Mouse (Mus musculus) heart, postnatal 0 days (tissue): ENCODE results near the gene Cpm. TPM values are rescaled to one million over a fixed set of nuclear protein-coding genes. Genes with fewer than 3 reads are reported as not detected.

Experiments used
- ATAC-seq: fragments of 200-750 bp; cut with Nextera tagmentation; 2 replicates; pipeline ENCODE4 v1.8.0; 2017; ENCODE audit warnings: low read depth, moderate number of reproducible peaks, moderate library complexity; ENCODE audit not compliant: insufficient read depth
- DNase-seq: peaks from one replicate; pipeline ENCODE4 v3.0.0-alpha.2; 2016; ENCODE audit warnings: low spot score
- H3K27ac ChIP-seq: fragments of 300-500 bp; sonication (generic); 2 replicates; pipeline ENCODE4 v1.5.1; 2014; ENCODE audit warnings: low read depth, mild to moderate bottlenecking
- H3K27me3 ChIP-seq: fragments of 300-500 bp; sonication (generic); 2 replicates; pipeline ENCODE4 v1.6.1; 2014; ENCODE audit warnings: low read length, mixed read lengths; ENCODE audit not compliant: control insufficient read depth, insufficient read depth
- H3K36me3 ChIP-seq: fragments of 300-500 bp; sonication (generic); replicated peaks from 2 replicates; pipeline ENCODE4 v1.6.1; 2014; ENCODE audit warnings: low read length, mixed read lengths; ENCODE audit not compliant: control insufficient read depth, insufficient read depth
- H3K4me1 ChIP-seq: fragments of 300-500 bp; sonication (generic); 2 replicates; pipeline ENCODE4 v1.6.1; 2014; ENCODE audit warnings: antibody characterized with exemption; ENCODE audit not compliant: control insufficient read depth, insufficient read depth
- H3K4me2 ChIP-seq: fragments of 300-500 bp; sonication (generic); 2 replicates; pipeline ENCODE4 v1.6.1; 2014; ENCODE audit warnings: low read depth, mild to moderate bottlenecking, low read length, moderate library complexity
- H3K4me3 ChIP-seq: fragments of 300-500 bp; sonication (generic); 2 replicates; pipeline ENCODE4 v1.5.1; 2014; ENCODE audit warnings: low read depth, low read length
- H3K9ac ChIP-seq: fragments of 300-500 bp; sonication (generic); replicated peaks from 2 replicates; pipeline ENCODE4 v1.6.1; 2014; ENCODE audit warnings: low read depth, low read length, mixed read lengths
- H3K9me3 ChIP-seq: fragments of 300-500 bp; sonication (generic); replicated peaks from 2 replicates; pipeline ENCODE4 v1.6.1; 2016; ENCODE audit warnings: low read length; ENCODE audit not compliant: control insufficient read depth
- CTCF ChIP-seq: IDR thresholded peaks from 2 replicates; pipeline ENCODE4 v1.5.1; 2016; ENCODE audit warnings: antibody characterized with exemption, control low read depth, low read depth
- EP300 ChIP-seq: IDR thresholded peaks from 2 replicates; pipeline ENCODE4 v1.6.1; 2016; ENCODE audit warnings: antibody characterized with exemption, low read depth
- WGBS: fragments of 180-500 bp; shearing (Covaris S2); extraction: QIAGEN DNeasy Blood & Tissue Kit; methylation state at CpG from one replicate; pipeline ENCODE4 v1.1.7; 2014; 5-methylcytosine and 5-hydroxymethylcytosine counted together
- polyA plus RNA-seq: library from polyadenylated mRNA; unstranded; fragments of >200 nt; fragmentation: Nextera tagmentation; extraction: Ambion mirVana; gene quantifications from 2 replicates; pipeline ENCODE4 v1.2.1, GENCODE M21; 2015
- total RNA-seq: library from RNA; depleted of rRNA; stranded (reverse); fragments of >200 nt; gene quantifications from 2 replicates; pipeline ENCODE4 v1.2.3, GENCODE M21; 2014; ENCODE audit warnings: low replicate concordance

The Cpm gene
- total and polyA plus RNA-seq, 2 experiments from 2014 or later = 0.53 to 2.0 TPM

DNA sequence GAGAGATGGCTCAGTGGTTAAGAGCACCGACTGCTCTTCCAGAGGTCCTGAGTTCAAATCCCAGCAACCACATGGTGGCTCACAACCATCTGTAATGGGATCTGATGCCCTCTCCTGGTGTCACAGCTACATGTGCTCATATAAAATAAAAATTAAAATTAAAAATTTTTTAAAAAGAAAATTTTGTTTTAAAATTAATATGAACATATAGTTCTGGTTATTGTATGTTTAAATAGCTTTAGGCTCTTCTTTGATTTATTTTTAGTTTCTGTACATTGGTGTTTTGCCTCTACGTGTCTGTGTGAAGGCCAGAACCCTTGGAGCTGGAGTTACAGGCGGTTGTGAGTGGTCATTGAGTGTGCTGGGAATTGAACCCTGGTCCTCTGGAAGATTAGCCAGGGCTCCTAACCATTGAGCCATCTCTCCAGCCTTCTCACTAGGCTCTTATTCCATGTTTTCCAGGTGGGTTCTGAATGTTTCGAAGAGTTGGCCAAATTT, 97.6 kb downstream of the Cpm start:
- no peak for DNase-seq
- Histone ChIP-seq H3K9ac (no peak overlapping the region), H3K4me1 (no peaks in the 10 kb centered on the region), H3K9me3 (no peaks in the 10 kb centered on the region), H3K36me3 (no peaks in the 10 kb centered on the region), H3K27ac (no peak overlapping the region), H3K4me3 (no peak overlapping the region), H3K4me2 (no peak overlapping the region), H3K27me3 (no peaks in the 10 kb centered on the region)
- ATAC-seq = no peak
- WGBS = 94% methylated on average over 4 of the region's 4 CpGs
- TF ChIP-seq EP300 = no peak
- no peak for TF ChIP-seq CTCF

DNA sequence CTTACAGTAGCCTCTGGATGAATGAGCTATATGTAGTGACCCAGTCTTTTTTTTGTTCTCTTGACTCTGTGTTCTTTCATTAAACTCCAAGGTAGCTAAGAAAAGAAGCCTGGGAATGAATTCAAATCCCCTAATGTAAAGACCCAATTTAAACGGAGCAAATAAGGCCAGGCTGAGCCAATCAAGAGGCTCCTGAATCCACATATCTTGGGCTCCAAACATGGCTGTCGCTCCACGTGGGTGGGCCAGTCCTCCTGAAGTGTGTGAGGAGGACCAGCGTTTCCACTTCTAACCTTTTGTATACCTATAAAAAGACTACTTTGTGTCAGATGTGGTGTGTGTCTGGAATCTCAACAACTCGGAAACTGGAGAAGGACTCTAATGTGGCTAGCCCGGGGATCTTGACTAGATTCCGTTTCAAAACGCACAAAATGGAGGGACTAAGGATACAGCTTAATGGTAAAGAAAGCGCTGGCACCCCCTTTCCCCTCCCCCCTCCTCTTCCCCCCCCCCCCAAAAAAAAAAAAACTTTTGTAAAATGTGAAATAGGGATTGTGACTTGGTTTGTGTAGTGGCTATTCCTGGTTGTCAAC, 98.3 kb downstream of the Cpm start:
- 74% methylated on average over 9 of the region's 9 CpGs for WGBS
- ATAC-seq (no peak), DNase-seq (no peak)
- Histone ChIP-seq H3K9me3 (no peaks in the 10 kb centered on the region), H3K4me2 (no peak overlapping the region), H3K4me3 (no peak overlapping the region), H3K27ac (no peak overlapping the region), H3K9ac (no peak overlapping the region), H3K36me3 (no peaks in the 10 kb centered on the region), H3K27me3 (no peaks in the 10 kb centered on the region), H3K4me1 (no peaks in the 10 kb centered on the region)
- TF ChIP-seq CTCF (no peak), EP300 (no peak)

DNA sequence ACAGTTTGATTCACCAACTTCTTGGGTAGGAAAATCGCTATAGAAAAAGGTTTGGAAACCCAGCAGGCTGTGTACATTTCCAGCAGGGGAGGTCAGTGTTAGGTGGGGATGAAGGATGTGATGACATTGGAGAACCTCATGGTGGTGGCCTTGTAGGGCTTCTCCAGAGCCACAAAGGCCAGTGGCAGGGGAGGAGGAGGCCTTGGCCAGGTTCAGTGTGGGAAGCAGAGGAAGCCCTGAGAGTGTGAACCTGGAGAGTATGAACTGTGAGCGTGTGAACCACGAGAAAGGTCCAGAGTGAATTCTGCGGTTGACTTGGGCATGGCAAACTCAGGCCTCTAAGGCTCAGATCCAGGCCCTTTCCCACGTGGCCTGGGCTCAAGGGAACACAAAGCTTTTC, 99.3 kb downstream of the Cpm start:
- ATAC-seq (no peak), DNase-seq (no peak)
- 78% methylated on average over 5 of the region's 5 CpGs for WGBS
- no peak overlapping the region for H3K4me3 ChIP-seq
- no peaks in the 10 kb centered on the region for H3K9me3 ChIP-seq
- no peak overlapping the region for H3K4me2 ChIP-seq
- TF ChIP-seq CTCF (no peak), EP300 (no peak)
- H3K36me3 ChIP-seq = no peaks in the 10 kb centered on the region
- no peaks in the 10 kb centered on the region for H3K4me1 ChIP-seq
- H3K9ac ChIP-seq = no peak overlapping the region
- H3K27ac ChIP-seq = no peak overlapping the region
- H3K27me3 ChIP-seq = no peaks in the 10 kb centered on the region

DNA sequence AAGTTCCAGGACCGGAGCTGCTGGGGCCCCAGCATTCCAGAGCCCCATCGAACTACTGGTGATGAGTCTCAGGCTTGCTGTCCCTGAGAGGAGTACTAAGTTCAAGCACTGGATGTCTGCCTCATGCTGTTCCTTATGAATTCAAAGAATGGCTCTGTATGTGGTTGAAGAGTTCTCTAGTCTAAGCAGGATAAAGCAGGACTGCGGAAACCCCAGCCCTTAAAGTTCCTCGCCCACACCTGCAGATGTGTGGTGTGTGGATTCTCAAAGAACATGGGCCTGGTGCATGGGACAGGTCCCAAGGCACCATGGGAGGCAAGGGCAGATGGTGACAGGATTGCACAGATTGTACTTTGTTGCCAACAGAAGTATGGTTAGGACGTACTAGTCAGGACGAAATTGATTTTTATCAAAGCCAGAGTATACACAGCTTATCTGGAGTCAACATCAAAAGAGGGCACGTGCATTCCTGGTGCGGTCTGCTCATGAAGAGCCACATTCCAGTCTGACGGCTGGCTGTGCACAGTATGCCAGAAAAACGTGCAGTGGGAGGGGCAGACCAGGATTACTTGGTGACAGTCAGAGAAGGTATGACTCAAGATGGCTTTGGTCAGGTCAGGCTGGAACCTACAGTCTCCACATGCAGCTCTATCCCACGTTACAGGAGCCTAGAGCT, 100.0 kb downstream of the Cpm start:
- Histone ChIP-seq H3K9ac (no peak overlapping the region), H3K4me2 (no peak overlapping the region), H3K36me3 (no peaks in the 10 kb centered on the region), H3K27me3 (no peaks in the 10 kb centered on the region), H3K27ac (no peak overlapping the region), H3K9me3 (no peaks in the 10 kb centered on the region), H3K4me3 (no peak overlapping the region), H3K4me1 (no peaks in the 10 kb centered on the region)
- TF ChIP-seq EP300 (no peak), CTCF (no peak)
- no peak for ATAC-seq
- no peak for DNase-seq
- WGBS = 47% methylated on average over 11 of the region's 11 CpGs

DNA sequence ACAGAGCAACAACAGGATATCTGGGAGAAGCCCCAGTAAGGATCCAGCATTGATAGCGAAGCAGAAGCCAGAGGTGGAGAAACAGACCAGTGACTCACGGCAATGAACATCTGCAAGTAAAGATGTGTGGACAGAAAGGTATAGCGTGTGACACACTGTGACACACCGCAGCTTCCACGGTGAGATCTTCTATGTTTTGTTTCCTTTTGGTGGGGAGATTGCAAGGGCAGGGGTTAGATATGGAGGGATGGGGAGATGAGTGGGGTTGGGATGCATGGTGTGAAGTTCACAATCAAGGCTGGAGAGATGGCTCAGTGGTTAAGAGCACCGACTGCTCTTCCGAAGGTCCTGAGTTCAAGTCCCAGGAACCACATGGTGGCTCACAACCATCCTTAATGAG, 100.8 kb downstream of the Cpm start:
- H3K4me1 ChIP-seq = no peaks in the 10 kb centered on the region
- no peak overlapping the region for H3K9ac ChIP-seq
- no peak overlapping the region for H3K4me3 ChIP-seq
- no peak for TF ChIP-seq EP300
- TF ChIP-seq CTCF = no peak
- no peaks in the 10 kb centered on the region for H3K27me3 ChIP-seq
- DNase-seq (no peak), ATAC-seq (no peak)
- H3K9me3 ChIP-seq = no peaks in the 10 kb centered on the region
- H3K27ac ChIP-seq = no peak overlapping the region
- 85% methylated on average over 7 of the region's 7 CpGs for WGBS
- no peaks in the 10 kb centered on the region for H3K36me3 ChIP-seq
- no peak overlapping the region for H3K4me2 ChIP-seq
